Mouse (Mus musculus): Measurements from ENCODE around the gene Bbs5.
A peak's percentile ranks its signal among the peaks of the same experiment; 100 is the strongest.
"Not testable (repeated sequence)": the region's sequence is repeated elsewhere in the genome, so short reads cannot be mapped to it uniquely, and the experiment has no call there.

Gene Bbs5

DNA sequence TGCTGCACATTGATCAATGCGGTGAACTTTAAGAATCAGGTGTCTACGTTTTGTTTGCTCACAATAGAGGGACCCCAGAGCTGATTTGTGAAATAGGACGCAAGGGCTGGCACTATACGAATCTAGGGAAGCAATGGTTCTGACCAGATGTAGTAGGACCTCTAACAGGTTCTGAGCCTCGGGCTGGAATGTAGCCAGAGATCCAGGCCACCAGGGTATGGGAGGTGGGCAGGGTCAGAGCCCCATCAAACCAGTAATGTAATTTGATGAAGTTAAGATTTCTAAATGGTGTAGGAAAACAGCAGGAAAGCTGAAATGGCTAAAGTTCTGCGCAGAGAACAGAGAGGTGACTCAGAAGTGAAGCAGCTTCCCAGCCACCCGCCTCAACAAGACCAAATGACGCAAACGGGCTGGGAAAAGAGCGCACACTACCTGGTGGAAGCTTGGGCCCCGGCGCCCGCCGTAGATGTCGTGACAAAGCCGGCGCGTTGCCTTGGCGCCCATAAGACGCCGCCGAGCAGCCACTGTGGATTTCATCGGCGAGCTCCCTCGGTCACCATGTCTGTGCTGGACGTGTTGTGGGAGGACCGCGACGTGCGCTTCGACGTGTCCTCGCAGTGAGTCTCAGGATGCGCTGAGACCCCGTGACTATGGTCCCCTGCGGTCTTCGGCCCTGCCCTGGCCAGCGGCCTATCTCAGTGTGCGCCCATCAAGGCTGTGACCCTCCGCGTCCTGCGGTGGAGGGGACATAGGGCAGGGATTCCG lies at the start of gene Bbs5:
TSS of gene Bbs5 (plus strand) at position 446 of the 765 bp plus-strand sequence.
- DNase-seq (ENCODE audit: low spot score) = peak; percentile 91

DNA sequence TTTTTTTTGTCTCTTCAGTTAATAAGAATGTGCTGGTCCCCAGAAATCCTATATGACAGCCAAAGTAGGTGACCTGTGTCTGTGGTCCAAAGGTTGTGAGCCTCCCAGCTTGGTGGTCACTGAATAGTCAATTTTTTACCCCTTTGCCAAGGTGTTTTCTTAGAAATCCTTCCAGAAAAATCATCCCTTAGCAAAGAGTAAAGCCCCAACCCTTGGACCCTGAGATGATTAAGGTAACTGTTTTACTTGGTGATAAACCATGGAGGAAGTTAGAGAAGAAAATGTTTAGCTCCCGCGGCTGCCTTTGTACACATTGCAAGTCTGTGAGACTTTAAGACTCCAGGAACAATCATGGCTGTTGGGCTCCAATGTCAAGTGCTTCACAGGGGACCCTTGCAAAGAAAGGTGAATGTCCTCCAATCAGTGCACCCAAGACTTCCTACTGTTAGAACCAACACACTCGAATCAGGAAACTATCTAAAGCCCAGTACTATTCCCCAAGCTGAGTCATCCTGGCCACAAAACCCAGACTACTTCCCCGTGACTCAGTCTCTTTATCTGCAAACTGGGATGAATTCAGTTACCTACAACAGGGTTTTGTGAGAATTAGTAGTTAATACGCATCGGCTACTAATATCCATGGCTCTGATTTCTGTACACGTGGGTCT lies 43.1 kb upstream of the Bbs5 start:
- DNase-seq (ENCODE audit: low spot score) = no peak

DNA sequence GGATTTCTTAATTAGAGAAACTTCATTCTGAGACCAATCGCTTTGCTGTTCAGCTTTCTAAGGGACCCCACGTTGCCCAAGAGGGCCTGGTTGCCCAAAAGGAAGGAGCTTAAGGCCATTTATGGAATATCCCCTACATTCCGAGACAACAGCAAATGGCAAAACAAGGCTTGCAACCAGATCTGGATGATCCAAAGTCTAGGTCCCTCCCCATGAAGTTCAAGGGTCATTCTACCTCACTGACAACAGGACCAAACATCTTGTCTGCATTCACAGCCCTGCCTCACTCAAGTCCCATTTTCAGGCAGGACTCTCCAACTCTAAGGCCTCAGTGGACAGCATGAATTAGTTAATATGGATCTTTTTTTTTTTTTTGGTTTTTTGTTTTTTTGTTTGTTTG lies 40.4 kb upstream of the Bbs5 start:
- no peak for DNase-seq (ENCODE audit: low spot score)

DNA sequence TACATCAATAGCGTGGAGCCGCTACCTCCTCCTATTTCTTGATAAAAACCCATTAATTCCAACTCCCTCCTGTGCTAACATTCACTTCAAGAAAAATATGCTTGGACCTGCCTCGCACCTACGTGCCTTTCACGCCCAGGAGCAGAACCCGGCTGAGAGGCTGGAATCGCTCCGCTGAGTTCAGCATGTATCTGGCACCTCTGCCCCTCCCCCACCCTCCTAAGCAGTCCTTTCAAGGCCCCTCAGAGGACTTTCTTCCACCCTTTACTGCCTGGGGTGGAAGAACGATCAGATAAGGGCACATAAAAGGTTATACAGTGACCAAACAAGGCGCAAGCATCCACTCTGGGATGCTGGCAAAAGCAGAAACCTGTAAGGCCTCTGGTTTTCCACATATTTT lies 34.7 kb upstream of the Bbs5 start:
- no peak for DNase-seq (ENCODE audit: low spot score)

DNA sequence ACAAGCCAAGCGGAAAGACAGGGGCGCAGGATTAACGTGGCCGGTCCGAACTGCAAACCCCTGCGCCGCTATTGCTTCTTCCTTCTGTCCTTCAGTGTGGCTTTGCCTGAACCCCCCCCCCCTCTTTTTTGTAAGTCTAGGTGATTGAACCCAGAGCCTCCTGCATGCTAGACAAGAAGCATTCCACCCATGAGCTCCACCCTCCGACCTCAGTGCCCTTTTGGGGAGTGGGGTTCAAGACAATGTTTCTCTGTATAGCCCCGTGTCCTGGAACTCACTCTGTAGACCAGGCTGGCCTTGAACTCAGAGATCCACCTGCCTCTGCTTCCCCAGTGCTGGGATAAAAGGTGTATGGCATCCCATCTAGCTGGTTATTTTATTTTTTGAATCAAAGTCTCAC lies 34.3 kb upstream of the Bbs5 start:
- DNase-seq (ENCODE audit: low spot score) = no peak

DNA sequence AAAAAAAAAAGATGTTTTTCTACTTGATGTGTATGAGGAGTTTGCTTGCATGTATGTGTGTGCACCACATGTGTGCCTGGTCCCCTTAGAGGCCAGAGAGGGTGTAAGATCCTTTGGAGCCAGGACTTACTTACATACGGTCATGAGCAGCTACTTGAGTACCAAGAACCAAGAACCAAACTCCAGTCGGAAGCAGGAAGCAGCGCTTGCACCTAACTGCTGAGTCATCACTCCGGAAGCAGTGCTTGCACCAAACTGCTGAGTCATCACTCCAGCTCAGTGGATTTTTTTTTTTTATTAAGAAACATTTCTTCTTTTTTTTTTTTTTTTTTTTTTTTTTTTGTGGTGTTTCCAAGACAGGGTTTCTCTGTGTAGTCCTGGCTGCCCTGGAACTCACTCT lies 33.7 kb upstream of the Bbs5 start:
- DNase-seq (ENCODE audit: low spot score) = no peak

DNA sequence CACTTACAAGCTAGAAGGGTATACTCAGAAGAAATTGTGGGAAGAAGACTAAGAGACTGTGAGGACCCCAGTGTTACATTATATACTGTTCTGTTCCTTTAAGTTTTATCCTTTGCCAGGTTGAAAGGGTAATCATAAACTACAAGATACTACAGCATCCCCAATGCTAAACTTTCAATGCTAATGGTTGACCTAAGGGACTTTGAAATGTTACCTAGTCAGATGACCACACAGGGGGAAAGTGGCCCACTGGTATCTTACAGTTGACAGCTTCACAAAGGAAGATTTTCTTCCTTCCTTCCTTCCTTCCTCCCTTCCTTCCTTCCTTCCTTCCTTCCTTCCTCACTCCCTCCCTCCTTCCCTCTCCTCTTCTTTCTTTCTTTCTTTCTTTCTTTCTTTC lies 28.6 kb upstream of the Bbs5 start:
- DNase-seq (ENCODE audit: low spot score) = no peak

DNA sequence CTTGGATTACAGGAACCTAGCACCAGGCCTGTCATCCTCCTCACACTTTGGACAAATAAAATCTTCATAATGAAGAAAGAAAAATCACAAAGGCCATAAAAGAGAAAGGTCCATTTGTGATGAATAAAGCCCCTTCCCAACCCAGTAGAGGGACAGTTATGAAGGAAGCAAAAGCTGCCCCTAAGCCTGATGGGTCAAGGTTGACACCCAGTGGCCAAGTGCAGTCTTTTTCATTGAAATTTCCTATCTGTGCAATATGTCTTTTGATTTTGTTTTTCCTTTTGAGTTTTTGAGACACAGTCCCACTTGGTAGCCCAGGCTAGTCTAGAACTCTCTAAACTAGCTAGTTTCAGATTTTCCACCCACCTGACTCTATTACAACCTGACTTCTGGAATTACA lies 27.7 kb upstream of the Bbs5 start:
- DNase-seq (ENCODE audit: low spot score) = no peak

DNA sequence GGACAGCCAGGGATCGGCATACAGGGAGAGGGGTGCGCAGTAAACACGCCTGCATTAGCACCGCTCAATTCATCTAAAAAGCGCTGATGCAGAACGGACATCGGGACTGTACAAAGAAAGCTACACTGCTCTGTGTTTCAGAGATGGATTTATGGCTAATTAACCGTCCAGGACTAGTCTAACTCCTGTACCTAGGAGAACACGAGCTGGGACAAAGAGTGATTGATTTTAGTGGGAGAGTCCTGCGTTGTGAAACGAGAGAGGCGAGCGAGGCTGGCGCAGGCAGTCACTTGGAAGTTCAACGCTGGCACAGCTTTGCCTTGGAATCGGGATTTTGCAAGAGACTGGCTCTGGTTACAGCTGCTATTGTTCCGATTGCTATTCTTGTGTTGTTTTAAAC lies 17.8 kb upstream of the Bbs5 start:
- no peak for DNase-seq (ENCODE audit: low spot score)

DNA sequence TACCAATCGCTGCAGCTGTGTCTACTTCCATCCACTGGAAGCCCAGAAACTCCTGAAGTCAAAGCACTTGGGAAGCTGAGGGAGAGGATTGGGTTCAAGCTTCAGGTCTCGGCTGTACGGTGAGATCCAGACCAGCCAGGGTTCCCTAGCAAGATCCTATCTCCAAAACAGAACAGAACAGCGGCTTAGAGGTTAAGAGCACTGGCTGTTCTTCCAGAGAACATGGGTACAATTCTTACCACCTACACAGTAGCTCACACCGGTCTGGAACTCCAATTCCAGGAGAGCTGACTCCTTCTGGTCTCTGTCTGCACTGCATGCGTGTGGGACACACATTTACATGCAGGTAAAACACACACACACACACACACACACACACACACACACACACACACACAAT lies 17.1 kb upstream of the Bbs5 start:
- no peak for DNase-seq (ENCODE audit: low spot score)

DNA sequence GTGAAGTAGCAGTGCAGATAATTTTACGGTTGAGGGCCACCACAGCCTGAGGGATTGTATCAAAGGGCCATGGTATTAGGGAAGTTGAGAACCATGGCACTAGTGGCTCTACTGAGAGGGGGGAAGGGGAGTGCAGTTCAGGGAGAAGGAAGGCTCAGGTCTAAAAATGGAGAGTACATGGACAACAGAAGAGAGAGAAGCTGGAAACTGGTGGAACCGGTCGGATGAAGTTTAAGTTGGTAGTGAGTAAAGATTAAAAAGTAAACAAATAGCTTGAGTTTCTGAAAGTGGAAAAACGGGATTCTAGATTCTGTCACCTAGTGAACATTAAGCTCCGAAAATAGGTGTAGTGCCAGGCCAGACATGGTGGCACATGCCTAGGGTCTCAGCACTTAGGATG lies 16.2 kb upstream of the Bbs5 start:
- DNase-seq (ENCODE audit: low spot score) = peak; percentile 44

DNA sequence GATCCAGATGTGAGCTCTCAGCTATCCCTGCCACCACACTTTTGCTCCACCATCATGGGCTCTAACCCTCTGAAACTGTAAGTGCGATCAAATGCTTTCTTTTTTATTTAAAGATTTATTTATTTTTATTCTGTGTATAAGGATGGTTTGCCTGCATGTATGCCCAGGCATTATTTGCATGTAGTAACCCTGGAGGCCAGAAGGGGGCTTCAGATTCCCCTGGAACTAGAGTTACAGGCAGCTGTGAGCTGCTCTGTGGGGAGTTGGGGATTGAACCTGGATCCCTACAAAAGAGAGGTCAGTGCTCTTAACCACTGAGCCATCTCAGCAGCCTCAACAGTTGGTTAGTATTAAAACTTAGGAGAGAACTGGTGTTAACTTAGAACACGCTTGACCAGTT lies 15.5 kb upstream of the Bbs5 start:
- DNase-seq (ENCODE audit: low spot score) = no peak

DNA sequence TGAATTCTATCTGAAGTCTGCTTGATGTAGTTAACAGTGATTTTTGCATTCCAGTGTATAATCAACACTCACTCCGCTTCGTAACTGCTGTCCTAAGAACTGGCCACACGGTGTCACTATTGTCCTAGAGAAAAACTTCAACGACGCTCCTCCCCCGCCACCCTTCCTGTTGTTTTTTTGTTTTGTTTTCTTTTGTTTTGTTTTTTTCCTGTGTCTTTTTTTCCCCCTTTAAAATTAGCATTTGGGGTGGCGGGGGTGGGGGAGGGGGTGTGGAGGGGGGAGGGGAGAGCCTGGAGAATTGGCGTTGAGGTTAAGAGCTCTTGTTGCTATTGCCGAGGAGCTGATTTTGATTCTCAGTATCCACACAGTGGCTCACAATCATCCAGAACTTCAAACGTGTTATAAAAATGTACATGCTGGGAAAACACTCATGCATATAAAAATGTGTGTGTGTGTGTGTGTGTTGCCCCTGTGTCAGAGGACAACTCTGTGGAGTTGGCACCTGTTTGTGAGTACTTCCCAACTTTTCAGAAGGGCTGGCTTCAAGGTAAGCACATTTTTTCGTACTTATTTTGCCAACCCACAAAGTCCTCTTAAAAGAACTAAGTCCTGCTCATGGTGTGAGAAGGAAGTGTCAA lies 11.8 kb upstream of the Bbs5 start:
- DNase-seq (ENCODE audit: low spot score) = peak; percentile 26

DNA sequence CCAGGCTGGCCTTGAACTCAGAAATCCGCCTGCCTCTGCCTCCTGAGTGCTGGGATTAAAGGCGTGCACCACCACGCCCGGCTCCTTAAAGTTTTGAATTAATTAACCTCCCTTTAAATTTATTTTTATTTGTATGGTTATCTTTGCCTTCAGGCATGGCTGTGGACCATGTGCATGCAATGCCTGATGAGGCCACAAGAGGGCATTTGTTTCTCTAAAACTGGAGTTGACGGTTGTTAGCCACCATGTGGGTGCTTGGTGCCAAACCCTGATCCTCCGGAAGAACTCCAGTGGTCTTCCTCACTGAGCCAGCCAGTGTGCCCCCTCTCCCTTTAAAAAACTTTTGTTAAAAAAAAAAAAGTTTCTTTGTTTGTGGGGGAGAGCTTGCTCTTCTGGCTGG lies 11.2 kb upstream of the Bbs5 start:
- peak; percentile 20 for DNase-seq (ENCODE audit: low spot score)

DNA sequence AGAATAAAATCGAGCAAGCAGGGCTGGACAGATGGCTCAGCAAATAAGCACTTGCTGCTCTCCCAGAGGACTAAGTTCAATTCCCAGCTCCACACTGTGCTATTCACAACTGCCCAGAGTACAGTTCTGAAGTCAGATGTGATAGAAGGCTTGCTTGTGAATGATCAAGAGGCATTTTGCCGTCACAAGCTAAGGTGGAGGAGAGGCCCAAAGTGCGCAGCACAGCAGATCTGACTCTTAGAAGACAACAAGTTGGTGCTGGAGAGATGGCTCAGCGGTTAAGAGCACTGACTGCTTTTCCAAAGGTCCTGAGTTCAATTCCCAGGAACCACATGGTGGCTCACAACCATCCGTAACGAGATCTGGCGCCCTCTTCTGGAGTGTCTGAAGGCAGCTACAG lies 9.0 kb upstream of the Bbs5 start:
- not testable (repeated sequence) for DNase-seq (ENCODE audit: low spot score)

DNA sequence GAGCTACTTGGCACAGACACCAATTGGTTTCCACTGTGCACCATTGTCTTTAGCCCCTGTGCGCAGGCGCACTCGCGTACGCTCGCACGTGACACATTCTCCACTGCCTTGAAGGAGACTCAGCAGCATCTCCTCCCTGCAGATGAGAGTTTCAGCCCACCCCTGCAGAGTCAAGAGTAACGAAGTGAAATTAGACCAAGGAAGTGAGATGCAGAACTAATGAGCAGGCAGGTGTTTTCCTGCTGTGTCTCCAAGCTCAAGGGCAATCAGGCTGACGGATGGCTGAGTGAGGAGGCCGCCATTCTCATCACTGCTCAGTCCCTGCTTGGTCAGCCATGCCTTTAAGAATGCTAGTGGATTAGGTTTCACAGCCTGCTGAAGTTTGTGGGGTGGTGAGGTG lies 6.9 kb upstream of the Bbs5 start:
- DNase-seq (ENCODE audit: low spot score) = no peak

DNA sequence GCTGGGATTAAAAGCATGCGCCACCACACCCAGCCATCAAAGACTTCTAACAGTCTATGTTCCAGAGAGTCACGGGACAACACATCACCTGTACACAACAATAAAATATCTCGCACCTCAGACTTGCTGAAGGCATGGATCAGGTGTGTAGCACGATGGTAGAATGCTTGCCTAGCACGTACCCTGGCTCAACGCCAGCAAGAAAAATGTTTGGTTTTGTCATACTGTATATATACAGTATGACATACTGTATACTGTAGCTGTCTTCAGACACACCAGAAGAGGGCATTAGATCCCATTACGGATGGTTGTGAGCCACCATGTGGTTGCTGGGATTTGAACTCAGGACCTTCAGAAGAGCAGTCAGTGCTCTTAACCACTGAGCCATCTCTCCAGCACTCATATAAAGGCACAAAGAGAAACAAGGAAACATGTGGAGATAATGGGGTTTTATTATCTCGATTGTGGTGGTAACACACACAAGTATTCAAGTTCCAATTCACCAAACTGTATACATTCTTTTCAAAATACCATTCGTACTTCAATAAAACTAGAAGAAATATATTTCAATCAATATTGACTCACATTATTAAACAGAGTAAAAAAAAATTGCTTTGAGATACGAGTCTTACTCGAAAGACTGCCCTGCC lies 1.9 kb upstream of the Bbs5 start:
- DNase-seq (ENCODE audit: low spot score) = no peak

DNA sequence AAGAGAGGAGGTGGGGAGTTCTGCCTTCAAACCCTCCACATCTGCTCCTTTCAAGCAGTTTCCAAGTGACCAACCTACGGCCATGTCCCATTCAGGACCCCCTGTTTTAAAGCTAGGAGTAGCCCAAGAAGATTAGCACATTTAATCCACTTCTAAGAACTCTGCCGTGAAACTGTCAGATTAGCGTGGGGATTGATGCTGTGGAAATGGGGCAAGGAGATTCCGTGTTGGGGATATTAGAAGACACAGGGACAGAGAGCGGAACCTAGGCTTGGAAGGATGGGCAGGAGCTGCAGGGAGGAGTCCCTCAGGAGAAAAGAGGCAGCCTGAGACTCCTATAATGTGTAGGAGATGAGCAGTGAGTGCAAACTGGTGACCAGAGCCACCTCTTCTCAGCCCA lies 2.7 kb downstream of the Bbs5 start:
- no peak for DNase-seq (ENCODE audit: low spot score)

DNA sequence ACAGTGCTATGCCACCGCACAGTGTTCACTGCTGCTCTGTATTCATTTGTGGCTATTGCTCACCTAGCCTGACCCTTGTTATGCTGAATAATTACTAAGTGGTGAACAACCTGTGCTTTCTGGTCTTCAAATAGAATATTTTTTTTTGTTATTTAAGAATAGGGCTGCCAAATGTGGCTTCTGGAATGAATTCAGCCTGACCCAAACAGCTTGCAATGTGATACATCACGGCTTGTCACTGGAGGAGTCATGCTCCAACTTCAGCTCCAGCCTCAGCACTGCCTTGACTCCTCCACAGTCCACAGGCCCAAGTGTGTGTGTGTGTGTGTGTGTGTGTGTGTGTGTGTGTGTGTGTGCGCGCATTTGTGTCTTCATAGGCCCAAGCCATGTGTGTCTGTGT lies 12.4 kb downstream of the Bbs5 start:
- no peak for DNase-seq (ENCODE audit: low spot score)

DNA sequence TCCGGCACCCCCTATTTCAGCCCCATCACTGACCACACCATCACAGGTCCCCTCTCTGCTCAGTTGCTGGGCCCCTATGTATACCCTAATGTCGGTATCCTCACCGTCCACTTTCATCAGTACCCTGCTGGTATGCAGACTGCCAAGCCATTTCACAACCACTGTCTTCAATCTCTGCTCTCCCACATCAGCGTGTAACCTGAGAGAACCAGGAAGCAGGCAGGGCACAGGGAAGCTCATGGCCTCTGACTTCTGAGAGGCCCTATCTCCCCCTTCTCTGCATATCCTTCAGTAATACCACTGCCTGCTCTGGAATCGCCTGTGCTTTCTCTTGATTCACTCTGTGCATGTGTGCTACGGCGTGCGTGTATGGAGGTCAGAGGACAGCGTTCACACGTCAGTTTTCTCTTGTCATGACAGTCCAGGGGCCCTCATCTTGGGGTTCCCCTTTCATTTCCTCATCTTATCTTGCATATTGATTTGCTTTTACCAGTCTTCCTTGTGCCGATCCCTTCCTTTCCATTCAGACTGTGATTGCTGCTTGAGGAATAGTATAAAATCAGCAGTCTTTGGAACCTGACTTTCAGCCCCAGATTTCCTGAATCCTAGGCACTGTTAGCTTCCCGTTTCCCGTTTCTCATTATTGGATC lies 17.0 kb downstream of the Bbs5 start:
- DNase-seq (ENCODE audit: low spot score) = no peak

DNA sequence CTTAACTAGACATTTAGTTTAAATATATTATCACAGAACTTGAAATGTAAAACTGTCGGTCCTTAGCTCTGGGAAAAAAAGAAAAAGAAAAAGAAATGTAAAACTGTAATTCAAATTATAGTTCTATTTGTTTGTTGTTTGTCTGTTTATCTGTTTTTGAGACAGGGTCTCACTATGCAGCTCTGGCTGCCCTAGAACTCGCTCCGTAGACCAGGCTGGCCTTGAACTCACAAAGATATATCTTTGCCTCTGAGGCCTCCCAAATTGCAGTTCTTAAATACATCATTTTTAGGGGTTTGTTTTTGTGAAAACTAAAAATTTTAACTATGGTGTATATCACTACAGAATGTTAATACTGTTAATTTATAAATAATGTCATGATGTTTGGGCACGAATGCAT lies 20.7 kb downstream of the Bbs5 start:
- no peak for DNase-seq (ENCODE audit: low spot score)

DNA sequence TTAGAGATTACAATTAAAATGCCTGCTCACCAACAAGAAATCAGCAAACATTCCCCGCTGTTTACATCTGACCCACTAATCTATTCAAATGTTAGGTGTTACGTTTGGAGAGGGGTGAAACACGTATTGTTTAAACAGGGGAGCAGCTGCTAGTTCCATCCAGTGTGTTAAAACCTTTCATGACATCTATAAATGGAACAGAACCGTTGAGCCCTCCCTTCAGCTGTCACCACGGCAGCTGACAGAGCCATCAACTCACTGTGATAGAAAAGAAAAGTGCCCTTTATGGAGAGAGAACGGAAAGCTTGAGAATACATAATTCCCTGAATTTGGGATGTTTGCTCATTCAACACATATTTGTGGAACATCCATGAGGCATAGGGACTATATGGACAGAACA lies 21.4 kb downstream of the Bbs5 start:
- DNase-seq (ENCODE audit: low spot score) = no peak

DNA sequence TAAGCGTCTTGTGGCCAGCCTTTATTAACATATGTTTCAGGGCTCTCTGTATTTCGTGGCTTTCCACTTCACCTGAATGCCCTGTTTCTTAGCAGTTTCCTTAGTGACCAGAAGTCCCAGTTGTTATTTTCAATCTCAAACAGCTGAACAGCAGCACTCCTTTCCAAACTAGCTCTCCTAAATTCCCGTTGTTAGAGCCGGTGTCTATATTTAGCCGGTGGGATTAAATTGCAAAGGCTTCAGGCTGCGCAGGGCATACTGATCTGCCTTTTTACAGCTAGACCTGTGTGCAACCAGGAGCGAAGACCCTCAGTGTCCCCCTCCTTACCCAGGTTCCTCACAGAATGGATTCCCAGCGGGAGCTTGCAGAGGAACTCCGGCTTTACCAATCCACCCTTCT lies 22.9 kb downstream of the Bbs5 start, which contains the start of gene Klhl41:
TSS of gene Klhl41 (plus strand) at position 268 of the 400 bp plus-strand sequence.
- no peak for DNase-seq (ENCODE audit: low spot score)
